Mouse (Mus musculus) NIH3T3 (cell line): ENCODE measurements at regions not wholly inside any gene's neighbourhood (a gene's known extent, or its start where the extent isn't known, plus 50 kb on each side); places are given as distances from the start of the nearest gene placed in this dataset.

Experiments
- DNase-seq: peaks from one replicate; pipeline ENCODE4 v3.0.0-alpha.2; 2012; ENCODE audit warnings: low read depth

- peak; percentile 43 for DNase-seq
These were observed 55.3 kb upstream of the Plekha5 start for GRCm38 (mm10) chr6:140368354-140369069.

DNA sequence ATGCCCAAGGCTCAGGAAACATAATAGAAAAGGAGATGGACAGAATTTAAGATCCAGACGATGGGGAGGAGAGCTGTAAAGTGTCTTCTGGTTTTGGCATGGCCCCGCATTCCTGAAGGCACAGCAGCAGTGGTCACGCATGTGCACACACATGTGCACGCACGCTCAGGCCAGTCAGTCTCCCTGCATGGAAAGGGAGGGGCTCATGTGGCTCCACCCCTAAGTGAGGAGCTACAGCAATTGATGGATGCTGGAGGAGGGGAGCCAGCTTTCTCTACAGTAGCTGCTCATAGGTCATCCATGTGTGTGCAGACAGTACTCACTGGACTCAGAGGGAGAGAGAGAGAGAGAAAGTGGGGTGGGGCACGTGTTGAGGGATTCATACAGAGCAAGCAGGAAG lies 56.6 kb upstream of the Plekha5 start:
- DNase-seq = no peak

DNA sequence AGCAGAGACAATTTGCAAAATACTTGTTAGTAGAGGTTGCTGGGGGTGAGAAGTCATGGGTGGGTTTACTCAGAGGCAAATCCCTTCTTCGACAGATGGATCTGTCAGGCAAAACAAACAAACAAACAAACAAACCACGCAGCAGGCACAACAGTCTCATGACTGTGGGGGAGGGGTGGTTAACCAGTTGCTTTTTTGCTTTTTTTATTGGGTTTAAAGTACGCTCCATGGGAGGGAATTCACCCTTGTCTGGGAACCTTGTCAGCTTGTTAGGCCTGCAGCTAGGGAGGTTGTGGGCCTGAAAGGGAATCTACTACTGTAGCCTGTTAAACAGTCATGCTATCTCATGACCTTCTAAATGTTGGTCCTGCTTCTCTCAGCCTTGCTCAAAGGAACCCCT lies 57.1 kb upstream of the Plekha5 start:
- DNase-seq = no peak

DNA sequence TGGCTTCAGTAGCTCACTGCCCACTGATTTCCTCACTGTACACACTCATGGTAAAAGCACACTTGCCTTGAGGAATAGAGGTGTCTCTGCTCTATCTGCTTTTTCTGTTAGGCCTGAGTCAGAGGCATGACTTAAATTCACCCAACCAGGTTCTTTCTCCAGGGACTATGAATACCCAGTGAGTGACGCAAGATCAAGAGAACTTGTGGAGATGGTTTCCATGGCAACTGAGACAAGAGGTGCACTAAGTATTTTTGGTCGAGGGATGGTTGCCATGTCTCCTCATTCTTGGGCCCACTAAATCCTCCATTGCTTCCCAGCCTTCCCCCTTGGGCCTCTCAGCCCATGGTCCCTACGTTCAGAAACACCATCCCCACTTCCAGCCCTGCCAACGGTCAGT lies 62.9 kb upstream of the Plekha5 start:
- no peak for DNase-seq

DNA sequence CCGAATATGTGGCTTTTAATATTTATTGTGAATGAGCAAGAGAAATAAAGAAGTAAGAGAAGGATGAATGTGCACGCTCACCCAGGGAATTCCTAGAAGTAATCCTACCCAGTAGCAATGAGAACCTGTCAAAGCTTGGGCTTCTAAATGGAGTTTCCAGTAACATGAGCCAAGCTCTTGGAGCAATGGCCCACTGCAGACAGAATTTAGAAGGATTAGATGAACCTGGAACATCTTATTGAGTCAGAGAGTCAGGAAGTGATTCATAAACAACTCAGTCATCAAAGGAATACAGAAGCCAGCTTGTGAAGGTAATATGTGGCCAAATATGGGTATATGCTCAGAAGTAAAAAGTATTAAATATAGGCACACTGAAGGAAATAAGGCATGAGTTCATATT lies 66.0 kb upstream of the Plekha5 start:
- no peak for DNase-seq

- no peak for DNase-seq
These were observed 66.6 kb upstream of the Plekha5 start for GRCm38 (mm10) chr6:140357300-140357699.

DNA sequence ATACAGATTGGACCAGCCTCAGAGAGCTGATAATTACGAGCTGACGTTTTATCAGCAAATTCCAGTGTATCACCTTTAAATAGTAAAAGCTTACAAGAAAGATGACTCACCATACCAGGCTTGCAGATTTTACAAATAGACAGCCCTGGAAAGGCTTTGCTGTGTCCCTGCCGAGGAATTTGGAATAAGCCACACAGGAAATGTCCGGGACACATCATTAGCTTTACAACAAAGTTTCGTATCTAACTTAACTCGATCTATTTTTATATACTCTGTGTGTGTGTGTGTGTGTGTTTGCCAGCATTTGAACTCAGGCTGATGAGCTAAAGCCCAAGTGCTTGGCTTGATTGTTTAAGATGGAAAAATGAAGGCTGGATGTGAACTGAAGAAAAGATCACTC lies 69.8 kb upstream of the Plekha5 start:
- no peak for DNase-seq

DNA sequence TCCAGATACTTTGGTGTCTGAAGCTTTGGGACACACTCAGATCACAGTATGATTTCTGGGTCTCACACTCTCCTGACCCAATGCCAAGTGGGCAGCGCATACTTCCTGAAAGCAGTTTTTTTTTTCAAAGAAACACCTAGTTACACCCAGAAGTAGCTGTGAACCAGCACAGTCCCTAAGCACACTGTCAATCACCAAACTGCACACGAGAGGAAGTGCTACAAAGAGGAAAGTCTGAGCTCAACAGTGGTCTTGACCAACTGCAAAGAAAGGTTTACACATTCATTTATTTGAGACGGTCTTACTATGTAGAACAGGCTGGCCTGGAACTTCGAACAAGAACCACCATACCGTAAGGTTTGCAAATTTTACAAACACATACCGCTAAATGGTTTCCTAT lies 70.2 kb upstream of the Plekha5 start:
- no peak for DNase-seq

DNA sequence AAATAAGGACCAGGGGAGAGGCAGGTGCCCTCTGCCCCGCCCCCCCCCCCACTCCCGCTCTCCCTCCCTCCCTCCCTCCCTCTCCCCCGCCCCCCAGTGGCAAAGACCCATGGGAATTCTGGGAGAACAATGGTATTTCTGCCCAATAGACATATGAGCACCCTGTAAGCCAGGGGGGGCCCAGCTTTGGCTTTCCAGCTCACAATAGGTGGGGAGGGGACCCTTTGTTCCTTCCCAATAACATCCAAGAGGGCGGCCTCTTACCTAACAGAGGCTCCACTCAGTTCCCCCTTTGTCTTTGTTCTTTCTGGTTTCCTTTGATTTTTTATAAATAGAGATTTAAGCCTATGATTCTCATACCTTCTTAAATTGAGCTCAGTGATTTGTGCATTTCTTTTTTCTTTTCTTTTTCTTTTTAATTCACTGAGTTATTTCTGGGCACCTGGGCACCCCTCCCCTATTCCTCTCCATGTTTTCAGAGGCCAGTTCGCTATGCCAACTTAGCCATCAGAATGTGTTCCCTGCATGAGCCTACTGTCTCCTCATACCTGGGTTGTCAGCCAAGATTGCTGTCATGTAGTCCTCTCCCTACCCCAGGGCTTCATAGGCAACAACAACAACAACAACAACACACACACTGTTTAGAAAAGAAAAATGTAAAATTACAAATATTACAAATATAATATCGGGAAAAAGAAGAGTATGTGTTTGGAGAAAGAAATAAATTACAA lies 72.3 kb upstream of the Plekha5 start:
- DNase-seq = no peak

DNA sequence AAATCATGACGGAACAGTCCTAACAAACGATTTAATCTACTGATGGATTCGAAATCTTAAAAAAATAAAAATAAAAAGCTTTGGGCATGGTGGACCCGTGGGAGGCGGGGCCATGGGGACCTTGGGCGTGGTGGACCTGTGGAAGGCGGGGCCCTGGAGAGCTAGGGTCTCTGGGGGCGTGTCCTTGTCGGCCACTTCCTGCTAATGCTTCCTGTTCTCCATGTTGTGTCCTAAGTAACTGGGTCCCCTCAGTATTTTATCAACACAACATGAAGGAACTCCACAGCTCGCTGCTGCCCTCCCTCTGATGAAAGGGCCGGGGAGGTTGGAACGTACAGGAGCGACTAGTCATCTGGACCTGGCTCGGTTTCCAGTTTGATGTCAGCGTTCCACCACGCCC lies 75.3 kb upstream of the Plekha5 start:
- DNase-seq = no peak

DNA sequence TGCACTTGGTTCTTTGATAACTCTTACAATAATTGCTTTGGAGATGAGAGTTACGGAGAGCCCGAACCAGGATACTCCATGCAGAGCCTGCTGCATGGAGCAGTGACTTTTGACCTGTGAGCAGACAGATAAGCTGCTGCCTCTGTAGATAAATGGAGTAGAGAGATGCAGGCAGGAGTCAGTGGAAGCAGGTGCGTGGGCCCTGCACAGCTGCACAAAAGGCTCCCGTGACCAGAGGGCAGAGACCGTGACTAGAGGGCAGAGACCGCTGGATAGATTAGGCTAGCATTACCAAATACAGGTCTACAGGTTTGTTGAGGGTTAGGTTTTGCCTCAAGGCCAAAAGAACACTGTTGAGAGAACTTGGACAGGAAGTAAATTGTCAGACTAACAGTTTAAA lies 76.9 kb upstream of the Plekha5 start:
- DNase-seq = no peak

- DNase-seq = no peak
These were observed 80.2 kb upstream of the Plekha5 start for GRCm38 (mm10) chr6:140343638-140344037.

- no peak for DNase-seq
These were observed 81.0 kb upstream of the Plekha5 start for GRCm38 (mm10) chr6:140342881-140343280.

DNA sequence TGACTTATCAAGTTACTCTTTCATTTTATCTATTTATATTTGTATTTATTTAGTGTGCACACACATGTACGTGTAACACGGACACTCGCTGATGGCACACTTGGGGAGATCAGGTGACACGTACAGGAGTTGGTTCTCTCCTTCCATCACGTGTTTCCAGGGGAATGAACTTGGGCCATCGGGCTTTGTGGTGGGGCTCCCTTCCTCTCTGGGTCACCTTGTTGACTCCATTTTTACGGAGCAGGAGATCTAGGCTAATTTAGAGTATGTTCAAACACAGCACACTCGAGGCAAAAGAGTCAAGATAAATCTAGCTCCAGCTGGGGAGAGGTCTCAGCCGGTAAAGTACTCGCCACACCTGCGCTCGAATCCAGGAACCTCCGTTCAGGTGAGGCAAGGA lies 84.1 kb upstream of the Plekha5 start:
- DNase-seq = no peak

GRCm38 (mm10) chr6:140337897-140338749 lies 85.7 kb upstream of the Plekha5 start:
- no peak for DNase-seq

GRCm38 (mm10) chr6:140337083-140337491 lies 86.8 kb upstream of the Plekha5 start:
- DNase-seq = no peak

GRCm38 (mm10) chr6:140336414-140336941 lies 87.4 kb upstream of the Plekha5 start:
- no peak for DNase-seq

DNA sequence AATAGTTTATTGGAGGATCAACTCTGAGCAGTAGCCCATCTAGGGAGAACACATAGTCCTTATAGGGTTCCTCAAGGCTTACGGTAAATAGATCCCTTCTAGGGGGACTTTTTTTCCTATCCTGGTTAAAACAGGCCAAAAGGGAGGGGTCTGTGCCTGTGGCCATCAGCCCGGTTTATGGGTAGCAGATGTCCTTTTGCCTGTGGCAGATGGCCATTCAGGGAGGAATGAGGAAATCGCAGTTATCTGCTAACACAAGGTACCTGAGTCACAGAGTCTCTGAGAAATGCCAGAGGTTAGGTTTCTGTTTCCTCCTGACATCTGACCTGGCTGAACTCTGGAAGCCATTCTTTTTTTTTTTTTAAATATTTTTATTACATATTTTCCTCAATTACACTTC lies 90.5 kb upstream of the Plekha5 start:
- DNase-seq = no peak

- DNase-seq = no peak
These were observed 115.2 kb upstream of the Plekha5 start for GRCm38 (mm10) chr6:140308641-140309040.

DNA sequence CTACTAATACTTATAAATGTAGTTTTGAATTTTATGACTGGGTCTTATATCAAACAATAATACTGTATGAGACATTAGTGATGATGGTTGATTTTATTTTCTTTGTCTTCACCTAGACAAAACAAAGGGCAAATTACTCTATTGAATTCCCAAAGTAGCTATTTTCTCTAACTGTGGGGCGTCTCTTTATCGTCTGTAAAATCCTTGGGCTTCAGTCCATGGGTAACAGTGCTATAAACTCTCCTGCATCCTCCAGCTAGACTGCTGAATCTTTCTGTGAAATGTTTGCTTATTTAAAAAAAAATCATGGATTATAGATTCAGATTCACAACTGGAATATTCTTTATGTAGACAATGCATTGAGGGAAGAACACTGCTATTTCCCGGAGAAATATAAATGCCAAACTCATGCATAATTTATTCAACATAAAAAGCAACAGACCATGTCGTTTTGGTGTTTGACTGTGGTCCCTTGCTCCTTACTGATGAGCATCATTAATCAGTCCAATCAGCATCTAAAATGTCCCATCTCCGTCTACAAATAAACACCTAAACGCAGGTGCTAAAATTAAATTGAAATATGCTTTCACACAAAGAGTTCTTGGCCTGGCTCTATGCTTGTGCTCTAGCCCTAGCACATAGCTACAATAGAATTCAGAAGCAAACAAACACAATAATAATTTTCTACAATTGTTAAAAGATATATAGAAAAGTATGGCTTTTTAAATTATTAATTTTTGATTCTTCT lies 116.9 kb upstream of the Plekha5 start:
- no peak for DNase-seq

- DNase-seq = no peak
These were observed 119.7 kb upstream of the Plekha5 start for GRCm38 (mm10) chr6:140304105-140304504.
